Mouse (Mus musculus): ENCODE data around the gene Egf.
"Not testable (repeated sequence)": the region's sequence is repeated elsewhere in the genome, so short reads cannot be mapped to it uniquely, and the experiment has no call there.

Gene Egf

DNA sequence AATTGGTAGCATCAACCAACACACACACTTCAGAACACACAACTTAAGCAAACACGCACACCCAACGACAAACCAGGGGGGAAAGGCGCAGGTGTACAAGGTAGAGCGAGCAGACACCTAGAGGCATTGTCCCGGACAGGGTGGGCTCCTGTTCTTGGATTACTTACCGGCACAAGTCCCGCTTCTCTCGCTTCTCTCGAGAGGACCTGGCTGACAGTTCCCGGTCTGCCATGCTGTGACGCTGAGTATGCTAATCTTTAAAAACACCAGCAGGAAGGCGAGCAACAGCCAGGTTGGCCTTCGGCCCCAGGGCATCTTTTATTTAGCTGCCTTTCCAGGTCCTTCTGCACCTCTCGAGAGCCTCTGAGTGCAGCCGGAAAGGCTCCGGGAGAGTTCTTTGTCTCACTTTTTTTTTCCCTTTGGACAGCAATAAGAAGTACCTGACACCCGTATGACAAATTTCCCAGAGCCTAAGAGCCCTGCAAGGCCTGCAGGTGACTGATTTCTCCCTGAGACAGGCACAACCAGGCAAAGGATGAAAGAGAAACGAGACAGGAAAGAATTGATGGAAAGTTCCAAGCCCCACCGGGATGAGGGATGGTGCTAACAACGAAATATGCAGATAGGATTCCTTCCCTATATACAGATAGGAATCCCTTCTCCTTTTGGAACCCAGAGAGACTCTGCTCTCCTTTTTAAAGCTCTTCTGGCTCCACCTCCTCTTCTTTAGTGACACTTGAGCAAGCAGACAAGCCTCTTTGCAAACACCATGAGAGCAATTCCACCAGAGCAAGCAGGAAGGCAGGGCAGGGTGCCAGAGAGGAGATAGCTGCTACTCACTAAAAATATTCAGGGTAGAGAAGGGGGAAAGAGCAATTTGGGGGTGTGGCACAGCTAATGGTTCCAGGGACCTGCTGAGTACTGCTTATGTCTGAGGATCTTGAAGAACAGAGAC lies at the start of gene Egf:
Egf (minus strand) TSS at position 667 of the 955 bp plus-strand sequence.
- no peak for DNase-seq (ENCODE audit: low read depth, low spot score)

GRCm38 (mm10) chr3:129803765-129804164 lies 48.6 kb upstream of the Egf start, which contains the start of gene Lrit3:
Lrit3 (minus strand) TSS chr3:129804030.
- no peak for DNase-seq (ENCODE audit: low read depth, low spot score)

GRCm38 (mm10) chr3:129799011-129799410 lies 43.9 kb upstream of the Egf start:
- DNase-seq (ENCODE audit: low read depth, low spot score): no peak

GRCm38 (mm10) chr3:129798551-129798950 lies 43.4 kb upstream of the Egf start:
- DNase-seq (ENCODE audit: low read depth, low spot score): no peak

- no peak for DNase-seq (ENCODE audit: low read depth, low spot score)
Measured at GRCm38 (mm10) chr3:129797341-129797740, 42.2 kb upstream of the Egf start.

- DNase-seq (ENCODE audit: low read depth, low spot score): no peak
Measured at GRCm38 (mm10) chr3:129793801-129794200, 38.7 kb upstream of the Egf start.

GRCm38 (mm10) chr3:129782746-129783145 lies 27.6 kb upstream of the Egf start:
- DNase-seq (ENCODE audit: low read depth, low spot score): no peak

DNA sequence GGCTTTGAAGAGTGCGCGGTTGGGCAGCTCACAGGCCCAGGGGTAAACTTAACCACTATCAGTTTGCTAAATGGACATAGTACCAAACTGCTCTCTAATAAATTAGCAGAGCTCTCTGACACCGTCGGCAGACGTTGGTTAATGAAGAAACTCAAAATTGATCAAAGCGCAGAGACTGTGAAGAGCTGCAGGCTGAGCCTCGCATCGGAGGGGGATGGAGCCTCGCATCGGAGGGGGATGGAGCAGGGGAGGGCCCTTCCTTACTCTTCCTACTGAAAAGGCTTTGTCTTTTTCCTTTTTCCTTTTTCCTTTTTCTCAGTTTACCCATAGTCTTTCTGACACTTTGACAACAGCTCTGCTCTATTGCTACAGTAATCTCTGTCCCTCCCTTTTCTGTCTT lies 26.3 kb upstream of the Egf start:
- no peak for DNase-seq (ENCODE audit: low read depth, low spot score)

GRCm38 (mm10) chr3:129771210-129771609 lies 16.1 kb upstream of the Egf start:
- no peak for DNase-seq (ENCODE audit: low read depth, low spot score)

- DNase-seq (ENCODE audit: low read depth, low spot score): no peak
Measured at GRCm38 (mm10) chr3:129766971-129767794, 12.1 kb upstream of the Egf start.

DNA sequence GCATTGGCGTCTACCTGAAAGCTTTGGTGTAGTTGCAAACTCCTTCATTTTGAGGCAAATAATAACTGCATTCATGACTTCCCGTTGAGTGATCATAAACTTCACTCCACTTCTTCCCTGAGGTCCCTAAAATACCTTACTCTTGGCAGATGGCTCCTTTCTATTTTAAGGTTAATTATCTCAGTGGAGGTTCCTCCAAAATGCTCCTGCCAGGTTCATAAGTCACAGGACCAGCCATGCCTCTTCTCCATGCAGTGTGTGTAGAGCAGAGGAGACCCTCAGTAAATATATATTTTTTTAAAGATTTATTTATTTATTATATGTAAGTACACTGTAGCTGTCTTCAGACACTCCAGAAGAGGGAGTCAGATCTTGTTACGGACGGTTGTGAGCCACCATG lies 11.0 kb upstream of the Egf start:
- no peak for DNase-seq (ENCODE audit: low read depth, low spot score)

DNA sequence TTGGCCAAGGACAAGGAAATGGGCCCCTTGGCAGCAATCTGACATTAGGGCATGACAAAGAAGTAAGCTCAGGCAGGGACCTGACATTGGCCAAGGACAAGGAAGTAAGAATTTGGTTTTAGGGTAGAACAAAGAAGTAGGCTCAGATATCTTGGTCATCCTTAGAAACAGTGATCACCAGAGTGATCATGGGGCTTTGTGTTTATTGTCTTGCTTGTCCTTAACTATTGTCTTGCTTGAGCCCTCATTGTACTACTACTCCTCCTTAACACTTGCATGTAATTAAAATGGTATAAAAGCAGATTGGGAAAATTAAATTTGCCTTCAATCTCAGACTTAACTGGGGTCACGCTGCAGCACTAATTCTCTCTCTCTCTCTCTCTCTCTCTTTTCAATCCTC lies 2.5 kb upstream of the Egf start:
- DNase-seq (ENCODE audit: low read depth, low spot score): not testable (repeated sequence)

DNA sequence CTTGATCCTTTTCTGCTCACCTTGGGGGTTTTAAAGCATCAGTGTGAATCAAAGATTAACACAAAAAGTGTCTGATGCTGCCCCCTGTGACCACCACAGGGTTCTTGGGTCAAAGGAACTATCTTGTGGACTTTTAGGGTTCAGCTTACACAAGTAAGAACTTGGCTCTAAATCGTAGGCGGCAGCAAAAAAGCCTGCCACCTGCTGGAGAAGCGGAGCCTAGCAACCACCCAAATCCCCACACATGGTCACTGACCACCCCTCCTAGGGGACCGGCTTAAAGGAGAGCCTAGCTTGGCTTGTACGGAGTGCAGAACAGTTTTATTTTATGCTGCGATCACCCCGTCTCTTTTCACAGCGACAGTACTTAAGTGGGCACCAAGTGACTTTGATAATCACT lies 10.3 kb downstream of the Egf start:
- peak; percentile 21 for DNase-seq (ENCODE audit: low read depth, low spot score)

DNA sequence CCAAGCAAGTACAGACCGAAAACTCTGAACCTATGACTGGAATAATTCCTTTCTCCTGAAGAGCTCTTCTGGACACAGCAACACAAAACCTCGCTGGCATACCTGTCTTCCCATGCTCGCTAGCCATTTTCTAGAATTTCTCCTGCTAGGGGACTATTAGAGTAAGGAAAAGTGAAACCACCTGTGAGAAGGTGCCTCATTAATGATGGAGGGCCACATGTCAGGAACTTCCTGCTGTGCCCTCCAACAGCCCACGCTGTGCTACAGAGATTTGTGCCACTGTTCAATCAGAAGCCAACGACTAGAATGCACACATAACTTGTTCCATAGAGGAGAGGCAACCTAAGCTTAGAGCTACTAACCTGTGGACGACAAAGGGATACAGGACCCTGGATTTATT lies 12.3 kb downstream of the Egf start:
- no peak for DNase-seq (ENCODE audit: low read depth, low spot score)

DNA sequence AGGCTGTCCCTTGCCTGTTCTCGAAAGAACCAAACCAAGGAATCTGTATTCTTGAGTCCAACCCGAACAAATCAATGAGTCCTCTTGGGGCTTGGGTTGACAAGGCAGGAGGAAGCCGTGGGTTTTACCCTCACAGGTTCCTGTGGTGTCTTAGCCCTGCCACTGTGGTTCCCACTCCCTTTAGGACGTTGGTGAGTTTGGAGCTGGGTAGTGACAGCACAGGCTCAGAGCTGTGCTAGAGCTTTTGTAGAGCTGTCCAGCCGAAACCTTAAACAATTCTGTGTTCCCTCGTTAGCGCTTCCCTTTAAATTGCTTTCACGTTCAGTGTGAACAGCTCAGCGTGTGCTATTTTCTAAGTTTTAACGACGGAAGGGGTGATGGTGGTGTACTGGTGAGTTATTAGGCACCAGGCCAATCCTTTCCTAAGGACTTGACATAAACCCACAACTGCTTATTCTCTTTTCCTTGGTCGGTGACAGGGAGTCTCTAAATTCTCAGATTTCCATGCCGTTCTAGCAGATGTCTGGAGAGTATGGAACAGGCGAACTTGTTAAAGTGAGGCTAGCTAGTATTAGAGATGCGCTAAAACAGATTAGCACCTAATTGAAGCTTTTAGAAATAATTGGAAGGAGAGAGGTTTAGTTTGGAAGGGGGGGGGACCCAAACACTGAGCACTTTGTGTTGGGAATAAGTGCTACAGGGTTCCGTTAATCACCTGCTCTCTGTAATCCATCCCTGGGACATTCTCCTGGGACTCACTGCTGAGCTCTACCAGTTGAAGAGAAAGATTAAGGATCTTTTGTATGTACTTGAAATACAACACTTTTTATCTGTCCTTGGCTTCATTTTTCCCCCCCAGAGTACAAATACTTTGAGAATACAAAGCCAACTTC lies 16.6 kb downstream of the Egf start:
- DNase-seq (ENCODE audit: low read depth, low spot score): no peak

- no peak for DNase-seq (ENCODE audit: low read depth, low spot score)
Measured at GRCm38 (mm10) chr3:129731636-129732035, 23.5 kb downstream of the Egf start.

DNA sequence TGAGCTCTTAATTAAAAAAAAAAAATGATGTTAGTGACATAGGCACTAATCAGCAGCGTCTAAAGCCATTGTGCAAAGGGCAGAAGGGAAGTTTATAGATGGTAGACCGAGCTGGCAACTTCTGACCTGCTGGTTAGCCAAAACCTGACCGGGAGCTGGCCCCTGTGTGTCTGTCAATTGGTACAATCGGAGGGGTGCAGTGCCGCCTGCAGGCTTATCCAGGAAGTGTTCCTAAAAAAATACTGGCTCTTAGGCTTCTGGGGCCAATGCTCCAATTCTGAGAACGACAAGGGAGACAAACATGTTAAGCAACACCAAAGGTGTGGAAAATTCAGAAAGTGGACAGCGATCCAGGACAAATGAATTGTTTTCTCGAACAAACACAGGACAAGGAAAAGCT lies 24.7 kb downstream of the Egf start:
- DNase-seq (ENCODE audit: low read depth, low spot score): no peak

DNA sequence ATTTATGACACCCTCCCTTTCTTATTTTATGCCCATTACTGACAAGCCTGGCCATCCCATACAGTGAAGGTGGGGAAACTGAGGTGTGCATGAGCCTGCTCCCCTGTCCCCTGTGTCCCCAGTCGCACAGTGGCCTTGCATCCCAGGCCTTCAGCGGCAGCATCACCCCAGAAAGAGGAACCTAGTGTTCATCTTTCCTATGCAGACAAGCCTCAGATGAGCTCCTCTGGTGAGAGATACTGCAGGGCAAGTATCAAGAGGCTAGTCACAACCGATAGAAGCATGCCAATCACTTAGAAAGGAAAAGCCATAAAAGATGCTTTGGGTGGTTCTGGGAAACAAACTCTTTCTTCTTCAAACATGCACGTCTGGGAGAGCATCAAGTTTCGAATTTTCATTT lies 25.2 kb downstream of the Egf start:
- DNase-seq (ENCODE audit: low read depth, low spot score): no peak

DNA sequence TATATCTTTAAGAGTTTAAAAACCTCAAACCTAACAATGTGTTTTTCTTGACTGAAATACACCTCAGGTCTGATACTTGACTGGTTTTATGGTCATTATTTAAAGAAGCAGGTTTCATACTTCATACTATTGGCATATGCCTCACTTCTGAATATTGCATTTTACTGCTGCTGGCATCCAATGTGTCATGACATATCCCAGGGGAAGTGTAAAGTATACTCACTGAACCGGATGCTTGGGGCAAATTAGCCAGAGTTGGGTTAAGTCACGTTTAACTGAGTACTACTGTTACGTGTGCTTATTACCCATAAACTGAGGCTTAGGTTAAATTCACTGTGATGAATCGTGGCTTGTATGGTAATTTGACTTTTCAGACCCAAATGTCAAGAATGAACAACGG lies 29.5 kb downstream of the Egf start:
- DNase-seq (ENCODE audit: low read depth, low spot score): no peak

GRCm38 (mm10) chr3:129724961-129725501 lies 30.1 kb downstream of the Egf start:
- DNase-seq (ENCODE audit: low read depth, low spot score): peak; percentile 94

DNA sequence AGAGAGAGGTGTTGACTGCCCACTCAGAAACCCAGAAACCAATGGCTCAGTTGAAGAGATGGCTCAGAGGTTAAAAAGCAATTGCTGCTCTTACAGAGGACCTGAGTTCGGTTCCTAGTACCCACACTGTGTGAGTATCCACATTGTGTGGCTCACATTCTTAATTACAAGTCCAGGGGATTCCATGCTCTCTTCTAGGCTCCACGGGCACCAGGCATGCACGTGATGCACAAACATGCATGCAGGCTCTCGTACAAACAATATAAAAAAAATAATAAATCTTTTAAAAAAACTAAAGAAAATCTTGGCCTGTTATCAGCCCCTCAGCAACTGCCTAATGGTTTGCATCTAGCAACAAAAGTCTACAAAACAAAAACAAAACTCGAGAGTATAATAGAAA lies 30.6 kb downstream of the Egf start:
- no peak for DNase-seq (ENCODE audit: low read depth, low spot score)

All from CD4-positive helper T cell, adult 2 months (primary cell).